Mouse (Mus musculus) T-cell, adult 2 months (primary cell): ENCODE data around the gene Atp5l.
"Not testable (repeated sequence)": the region's sequence is repeated elsewhere in the genome, so short reads cannot be mapped to it uniquely, and the experiment has no call there.

Source experiments
- DNase-seq: peaks from one replicate; pipeline ENCODE4 v3.0.0; 2022; ENCODE audit warnings: low spot score

The Atp5l gene

DNA sequence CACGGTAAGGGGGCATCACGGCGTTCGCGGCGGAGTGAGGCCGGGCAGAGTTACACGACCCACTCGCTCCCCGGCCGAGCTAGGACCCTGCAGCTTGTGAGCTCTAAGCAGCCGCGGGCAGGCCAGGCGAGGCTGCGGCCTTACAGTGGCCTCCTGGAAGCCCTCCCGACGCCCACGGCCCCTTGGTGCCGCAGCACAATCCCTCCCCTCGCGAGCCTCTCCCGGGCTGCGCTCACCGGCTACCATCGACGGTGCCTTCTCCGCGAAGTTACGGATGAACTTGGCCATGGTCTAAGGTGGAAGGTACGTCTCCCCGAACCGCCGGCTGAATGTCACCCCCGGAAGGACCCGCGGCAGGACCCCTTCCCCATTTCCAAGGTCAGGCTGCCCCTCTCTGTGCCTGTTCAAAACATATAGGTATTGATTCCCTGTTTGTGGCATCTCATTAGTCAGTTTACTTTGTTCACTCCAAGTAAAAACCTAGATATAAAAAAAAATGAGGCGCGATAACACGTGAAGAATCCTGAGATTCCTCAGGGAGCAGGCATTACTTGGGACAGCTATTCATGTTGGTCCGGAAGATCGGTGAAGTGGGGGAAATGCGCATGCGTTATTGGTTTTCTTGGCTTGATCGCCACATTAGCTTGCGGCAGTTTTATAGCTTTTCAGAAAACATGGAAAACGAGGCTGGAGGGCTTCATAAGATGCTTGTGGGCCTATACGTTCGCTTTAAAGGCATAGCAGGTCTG is at the start of gene Atp5l:
Atp5l (minus strand) TSS at position 369 of the 749 bp plus-strand sequence.
- peak; percentile 81 for DNase-seq

DNA sequence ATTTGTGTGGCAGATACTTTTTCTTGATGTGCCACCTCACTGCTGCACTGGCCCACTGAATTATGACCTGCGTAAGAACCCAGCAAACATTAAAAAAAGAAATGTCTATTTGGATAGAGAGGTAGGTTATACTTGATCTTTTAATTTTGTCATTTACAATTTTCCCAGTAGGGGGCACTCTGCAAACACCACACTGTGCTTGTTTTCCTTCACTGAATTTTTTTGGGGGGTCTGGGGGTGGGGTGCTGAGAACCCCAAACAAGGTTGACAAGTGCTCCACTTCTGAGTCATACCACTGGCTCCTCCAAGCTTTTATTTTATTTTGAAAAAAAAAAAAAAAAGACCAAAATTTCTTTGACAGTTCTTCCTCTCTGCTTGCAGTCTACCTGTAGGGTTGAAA is 48.9 kb upstream of the Atp5l start:
- DNase-seq: no peak

DNA sequence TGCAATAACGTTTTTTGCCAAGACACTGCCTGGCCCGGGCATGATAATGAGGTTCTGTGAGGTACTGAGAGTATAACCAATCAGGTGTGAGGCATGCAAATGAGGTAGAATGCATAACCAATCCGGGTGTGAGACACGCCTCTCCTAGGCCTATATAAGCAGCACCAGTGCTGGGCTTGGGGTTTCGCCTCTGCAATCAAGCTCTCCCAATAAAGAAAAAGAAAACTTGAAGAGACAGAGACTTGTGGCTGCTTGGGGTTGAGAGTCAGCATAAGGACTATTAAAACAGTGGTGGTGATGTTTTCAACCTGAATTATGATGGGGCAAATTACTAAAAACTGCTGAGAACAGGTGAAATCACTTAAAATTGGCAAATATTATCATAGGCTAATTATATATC is 47.2 kb upstream of the Atp5l start:
- not testable (repeated sequence) for DNase-seq

DNA sequence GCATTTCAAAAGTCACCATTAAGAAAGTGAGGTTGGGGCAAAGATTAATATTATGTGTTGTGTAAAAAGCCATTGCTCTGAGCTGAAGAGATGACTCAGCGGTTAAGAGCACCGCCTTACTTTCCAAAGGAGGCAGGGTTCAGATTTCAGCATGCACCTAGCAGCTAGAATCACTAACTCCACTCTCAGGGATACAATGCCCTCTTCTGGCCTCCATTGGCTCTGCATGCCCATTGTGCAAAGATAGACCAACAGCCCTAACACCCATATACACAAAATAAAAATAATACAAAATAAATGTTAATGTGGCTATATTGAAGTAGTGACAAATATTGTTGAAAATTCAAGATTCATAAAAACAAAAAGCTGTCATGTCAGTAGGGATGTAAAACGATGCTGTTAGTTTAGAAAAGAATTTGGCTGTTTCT is 46.3 kb upstream of the Atp5l start:
- DNase-seq: peak; percentile 85

DNA sequence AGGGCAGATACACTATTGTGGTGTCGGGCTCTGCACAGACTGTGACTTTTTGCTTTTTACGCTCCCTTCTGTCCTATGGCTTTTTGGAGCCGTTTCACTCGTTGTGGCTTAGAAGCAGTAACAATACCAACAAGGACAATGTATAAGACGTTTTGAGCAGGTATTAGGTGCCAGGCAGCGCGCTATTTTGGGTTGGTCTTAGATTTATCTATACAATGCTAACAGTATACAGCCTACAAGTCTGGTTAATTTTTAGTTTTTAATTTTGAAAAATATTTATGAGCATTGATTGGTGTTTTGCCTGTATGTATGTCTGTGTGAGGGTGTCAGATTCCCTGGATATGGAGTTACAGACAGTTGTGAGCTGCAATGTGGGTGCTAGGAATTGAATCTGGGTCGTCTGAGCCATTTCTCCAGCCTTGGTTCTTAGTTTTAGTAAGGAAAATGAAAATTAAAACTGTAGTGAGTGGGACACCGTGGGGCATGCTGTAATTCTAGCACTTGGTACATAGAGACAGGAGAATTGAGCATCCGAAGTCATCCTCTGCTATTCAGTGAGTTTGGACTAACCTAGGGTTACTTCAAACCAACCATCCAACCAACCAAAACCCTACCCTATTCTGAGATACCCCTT is 45.4 kb upstream of the Atp5l start:
- DNase-seq: no peak

DNA sequence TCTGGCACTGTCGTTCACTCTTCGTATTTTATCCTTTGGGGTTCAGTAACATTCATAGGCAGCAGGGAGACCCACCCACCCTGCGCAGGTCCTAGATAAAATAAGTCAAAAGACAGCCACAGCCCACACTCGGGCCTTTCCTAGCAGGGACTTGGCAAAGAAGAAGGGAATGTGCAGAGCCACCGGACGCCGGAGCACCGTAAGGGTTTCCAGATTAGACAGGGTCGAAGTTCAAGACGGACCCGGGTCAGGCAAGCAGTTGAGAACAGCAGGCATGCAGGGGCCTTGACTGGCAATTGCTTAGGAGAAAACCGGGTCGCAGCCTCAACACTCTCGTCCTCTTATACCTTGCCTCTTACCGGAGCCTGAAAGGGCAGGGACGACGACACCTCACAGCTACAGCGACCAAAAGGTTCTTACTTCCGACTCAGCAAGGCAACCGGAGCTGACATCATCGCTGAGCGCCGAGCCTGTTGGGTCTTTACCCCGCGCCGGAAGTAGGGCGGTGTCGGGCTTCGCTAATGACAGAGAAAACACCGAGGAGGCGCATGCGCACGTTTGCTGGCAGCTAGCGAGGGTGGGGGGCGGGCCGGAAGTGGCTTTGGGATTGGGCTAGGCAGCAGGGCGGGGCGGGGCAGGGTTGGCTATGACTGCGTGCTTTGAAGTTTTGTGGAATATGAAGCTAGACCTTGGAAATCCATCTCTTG is 44.7 kb upstream of the Atp5l start, which contains the start of gene Ube4a:
Ube4a (minus strand) TSS at position 475 of the 707 bp plus-strand sequence.
- DNase-seq: peak; percentile 100

DNA sequence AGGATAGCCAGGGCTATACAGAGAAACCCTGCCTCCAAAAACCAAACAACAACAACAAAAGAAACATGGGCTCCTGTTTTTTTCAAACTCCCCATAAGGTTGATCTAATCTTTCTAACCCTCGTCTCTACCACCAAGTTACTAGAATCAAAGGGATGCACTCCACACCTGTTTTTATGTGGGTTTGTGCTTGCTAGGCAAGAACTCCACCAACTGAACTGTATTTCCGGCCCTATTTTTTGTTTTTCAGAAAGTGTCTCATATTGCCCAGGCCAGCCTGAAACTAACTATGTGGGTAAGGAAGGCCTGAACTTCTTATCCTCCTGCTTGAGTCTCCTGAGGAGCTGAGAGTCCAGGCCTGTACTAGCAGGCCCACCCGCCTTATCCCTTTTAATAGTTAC is 33.9 kb upstream of the Atp5l start:
- peak; percentile 76 for DNase-seq

DNA sequence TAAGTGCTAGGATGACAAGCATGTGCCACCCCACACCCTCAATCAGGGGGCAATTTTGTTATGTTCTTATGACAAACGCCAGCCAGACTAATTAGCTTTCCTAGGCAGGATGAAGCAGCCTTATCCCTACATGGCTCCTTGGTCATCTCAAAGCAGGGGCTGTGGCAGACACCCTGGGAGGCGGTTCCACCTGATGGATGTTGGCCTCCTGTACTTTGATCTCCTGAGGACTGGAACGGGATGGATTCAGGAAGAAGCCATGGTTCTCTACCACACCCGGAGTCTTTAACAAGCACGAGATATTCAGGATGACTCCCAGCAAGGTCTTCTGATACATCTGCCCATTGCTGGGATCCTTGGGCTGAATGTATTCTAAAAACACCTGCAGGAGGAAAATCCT is 27.3 kb upstream of the Atp5l start:
- no peak for DNase-seq

DNA sequence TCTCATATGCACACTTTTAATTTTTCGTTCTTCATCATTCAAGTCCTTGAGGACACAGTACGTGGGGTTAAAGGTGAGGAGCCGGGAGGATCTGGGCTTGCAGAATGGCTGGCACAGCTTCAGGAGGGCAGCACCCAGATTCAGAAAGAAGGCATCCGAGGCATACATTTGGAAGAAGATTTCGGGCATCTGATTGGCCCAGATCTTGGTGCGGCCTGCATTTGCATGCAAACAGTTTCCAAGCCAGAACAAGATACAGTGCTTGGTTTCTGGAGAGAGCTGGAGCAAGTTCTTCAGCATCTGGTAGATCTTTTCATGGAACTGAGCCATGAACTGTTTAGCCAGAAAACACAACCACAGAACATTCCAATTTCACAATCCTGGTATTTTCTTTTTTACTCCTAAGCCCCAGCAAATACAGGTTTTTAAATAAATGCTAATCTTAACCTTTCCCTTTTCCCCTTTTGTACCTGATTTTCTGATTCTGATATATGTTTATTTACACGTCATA is 25.7 kb upstream of the Atp5l start:
- no peak for DNase-seq

DNA sequence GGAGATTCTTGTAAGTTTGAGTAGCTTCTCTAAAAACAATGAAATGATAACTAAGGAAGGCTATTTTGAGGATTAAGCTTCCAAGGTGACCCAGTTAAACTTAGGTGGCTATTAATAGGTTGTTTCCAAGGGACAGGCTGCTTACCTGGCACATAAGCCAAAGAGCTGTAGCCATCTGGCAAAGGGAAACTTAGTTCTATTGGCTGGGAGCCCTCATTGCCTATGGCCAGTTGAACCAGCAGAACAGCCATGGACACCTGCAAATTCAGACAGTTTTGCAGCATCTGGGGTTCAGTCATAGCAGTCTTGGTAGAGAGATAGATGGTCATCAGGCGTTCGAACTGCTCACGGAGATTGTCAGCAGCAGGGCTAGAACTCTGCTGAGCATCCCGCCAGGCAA is 21.9 kb upstream of the Atp5l start:
- no peak for DNase-seq

DNA sequence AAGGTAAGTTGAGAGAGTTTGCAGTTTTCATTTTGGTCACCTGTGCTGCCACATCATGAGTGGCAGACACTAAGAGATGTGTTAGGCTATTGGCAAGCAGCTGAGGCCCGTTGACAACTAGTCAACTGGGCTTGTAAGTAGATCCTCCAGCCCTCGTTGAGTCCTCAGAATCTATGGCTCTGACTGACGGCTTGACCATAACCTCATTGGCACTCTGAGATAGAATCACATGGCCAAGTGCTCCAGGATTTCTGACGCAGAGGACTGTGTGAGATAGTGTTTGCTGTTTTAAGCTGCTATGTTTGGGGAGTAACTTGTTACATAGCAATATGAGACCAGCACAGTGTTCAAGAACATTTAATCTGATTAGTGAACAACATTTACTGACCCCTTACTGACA is 21.2 kb upstream of the Atp5l start:
- no peak for DNase-seq

DNA sequence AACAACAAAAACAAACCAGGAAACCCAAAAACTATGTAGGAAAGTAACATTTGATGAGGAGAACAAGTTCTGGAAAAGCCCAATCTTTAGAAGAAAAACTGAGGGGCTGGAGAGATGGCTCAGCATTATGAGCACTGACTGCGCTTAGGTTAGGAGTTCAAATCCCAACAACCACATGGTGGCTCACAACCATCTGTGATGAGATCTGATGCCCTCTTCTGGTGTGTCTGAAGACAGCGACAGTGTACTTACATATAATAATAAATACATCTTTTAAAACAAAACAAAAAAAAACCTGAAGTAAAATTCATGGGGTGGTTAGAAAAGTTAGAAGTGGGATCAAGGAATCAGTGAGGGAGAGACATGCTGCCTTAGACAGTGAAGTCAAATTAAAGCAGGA is 1.0 kb upstream of the Atp5l start:
- DNase-seq: no peak

DNA sequence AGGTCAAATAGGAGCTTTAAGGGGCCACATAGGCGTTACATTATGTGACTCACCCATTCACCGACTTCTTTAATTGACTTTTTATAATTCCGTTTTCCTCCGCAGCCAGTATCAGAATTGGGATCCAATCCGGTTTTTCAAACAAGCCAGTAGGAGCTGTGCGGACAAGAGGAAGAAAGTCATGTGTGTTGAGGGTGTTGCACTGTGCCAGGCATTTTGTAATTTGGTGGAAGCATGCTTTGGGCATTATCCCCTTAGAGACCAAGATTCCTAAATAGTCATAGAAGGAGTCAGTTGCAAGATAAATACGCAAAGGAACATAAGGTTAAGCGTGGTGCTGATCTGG is 554 bp upstream of the Atp5l start:
- DNase-seq: no peak

DNA sequence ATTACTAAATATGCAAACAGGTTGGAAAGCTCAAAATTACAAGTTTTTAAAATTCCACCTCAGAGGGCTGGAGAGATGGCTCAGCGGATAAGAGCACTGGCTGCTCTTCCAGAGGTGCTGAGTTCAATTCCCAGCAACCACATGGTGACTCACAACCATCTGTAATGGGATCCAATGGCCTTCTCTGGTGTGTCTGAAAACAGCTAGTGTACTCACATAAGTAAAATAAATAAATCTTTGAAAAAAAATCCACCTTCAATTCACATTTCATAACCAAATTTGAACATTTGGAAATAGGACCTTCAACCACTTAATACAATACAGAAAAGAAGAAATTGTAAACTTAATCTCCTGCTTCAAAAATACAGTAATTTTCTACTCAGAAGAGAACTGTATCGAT is 936 bp downstream of the Atp5l start:
- DNase-seq: no peak

DNA sequence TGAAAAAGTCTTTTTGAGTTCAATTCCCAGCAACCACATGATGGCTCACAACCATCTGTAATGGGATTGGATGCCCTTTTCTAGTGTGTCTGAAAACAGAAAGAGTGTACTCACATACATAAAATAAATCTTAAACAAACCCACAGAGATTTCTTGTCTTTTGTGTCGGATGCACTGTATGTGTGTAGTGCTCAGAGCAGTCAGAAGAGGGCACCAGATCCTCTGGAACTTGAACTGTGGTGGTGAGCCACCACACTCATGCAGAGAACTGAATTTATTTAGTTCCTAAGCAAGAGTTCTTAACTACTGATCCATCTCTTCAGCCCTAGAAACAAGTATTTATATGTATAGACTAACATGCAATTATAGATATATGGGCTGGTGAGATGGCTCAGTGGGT is 4.3 kb downstream of the Atp5l start:
- peak; percentile 75 for DNase-seq

DNA sequence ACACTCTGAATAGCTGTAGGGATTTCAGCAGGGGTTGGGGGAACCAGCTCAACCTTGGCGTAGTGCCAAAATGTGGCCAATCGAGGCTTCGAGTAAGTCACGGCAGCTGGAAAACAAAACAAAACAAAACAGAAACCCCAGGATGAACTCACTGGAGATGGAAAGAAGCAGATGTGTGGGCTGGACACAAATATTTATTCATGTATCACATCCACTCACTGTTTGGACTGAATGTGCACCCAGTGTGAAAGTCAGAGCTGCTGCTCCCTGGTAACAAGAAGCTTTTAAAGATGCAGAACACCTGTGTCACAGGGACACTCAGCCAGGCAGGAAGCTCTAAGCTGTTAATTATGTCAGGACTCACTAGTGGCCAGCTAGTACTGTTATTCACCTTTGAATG is 5.8 kb downstream of the Atp5l start:
- DNase-seq: no peak

DNA sequence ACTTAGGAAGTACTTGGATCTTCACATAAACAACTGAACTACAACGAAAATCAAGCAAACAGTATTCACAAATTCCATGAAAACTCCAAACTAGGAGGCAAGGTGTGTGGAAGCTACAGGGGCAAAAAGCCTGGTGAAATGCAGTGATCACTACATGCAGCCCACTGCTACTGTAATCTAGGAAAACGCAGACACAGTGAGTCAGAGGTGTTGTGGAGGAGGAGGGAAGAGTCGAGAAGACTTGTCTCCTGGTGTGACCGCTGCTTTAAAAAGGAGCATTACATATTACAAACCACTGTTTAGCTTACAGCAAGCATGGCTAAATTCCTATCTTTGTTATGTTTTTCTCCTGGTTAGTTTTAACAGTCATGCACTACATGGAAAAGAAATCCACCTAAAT is 9.2 kb downstream of the Atp5l start:
- DNase-seq: no peak

DNA sequence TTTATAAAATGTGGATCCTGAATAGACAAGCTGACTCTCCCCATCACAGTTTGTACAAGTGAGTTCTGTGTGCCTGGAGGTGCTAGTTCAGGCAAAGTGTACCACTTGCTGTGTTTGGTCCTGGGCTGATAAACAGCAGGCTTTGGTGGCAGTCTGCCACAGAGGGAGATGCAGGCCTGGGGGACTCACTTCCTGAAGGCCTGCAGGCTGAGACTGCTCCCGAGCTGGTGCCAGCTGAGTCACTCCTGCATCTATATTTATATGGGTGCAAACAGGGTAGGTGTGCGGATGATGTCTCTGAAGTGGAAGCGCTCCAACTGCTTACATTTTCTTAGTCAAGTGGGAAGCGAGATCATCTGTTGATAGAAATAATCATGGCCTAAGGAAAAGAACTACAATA is 14.9 kb downstream of the Atp5l start:
- DNase-seq: no peak

DNA sequence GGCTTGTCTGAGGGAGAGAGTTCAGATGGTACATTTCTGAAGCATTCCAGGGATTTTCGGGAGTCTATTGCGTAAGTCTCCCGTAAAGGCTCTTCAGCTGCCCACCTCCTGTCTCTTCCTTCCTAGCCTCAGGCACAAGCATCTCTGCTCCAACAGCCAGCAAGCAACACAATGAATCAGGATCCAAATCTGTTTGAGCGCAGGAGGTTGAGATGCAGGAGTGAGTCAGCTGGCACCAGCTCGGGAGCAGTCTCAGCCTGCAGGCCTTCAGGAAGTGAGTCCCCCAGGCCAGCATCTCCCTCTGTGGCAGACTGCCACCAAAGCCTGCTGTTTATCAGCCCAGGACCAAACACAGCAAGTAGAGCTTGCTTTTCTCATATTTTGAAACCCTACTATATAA is 15.6 kb downstream of the Atp5l start:
- DNase-seq: no peak

DNA sequence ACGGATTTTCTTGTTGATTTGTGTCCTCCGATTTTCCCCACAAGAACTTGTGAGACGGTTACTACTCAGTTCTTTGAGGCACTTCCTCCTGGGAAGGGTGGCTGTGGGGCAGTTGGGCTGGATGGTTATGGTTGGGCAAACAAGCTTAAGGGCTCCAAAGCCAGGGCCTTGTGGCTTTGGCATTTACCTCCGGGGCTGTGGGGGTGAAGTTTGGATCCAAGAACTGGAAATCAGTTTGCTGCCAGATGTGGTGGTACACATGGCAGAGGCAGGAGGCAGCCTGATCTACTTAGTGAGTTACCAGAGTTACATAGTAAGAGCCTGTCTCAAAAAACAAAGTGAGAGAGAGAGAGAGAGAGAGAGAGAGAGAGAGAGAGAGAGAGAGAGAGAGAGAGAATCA is 16.7 kb downstream of the Atp5l start:
- DNase-seq: no peak

DNA sequence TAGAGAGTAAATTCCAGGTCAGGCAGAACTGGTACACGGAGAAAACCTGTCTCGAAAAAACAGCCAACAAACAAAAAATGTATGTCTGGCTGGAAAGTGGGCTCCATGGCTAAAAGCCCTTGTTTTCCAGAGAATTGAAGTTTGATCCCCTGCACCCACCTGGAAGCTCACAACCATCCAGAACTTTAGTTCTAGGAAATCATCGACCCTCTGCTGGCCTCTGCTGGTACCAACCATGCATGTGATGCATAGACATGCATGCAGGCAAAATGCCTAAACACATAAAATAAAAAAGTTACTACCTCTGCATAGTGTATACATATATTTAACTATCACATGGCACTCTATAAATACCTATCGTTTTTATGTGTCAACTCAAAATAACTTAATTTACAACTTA is 20.1 kb downstream of the Atp5l start:
- DNase-seq: no peak

DNA sequence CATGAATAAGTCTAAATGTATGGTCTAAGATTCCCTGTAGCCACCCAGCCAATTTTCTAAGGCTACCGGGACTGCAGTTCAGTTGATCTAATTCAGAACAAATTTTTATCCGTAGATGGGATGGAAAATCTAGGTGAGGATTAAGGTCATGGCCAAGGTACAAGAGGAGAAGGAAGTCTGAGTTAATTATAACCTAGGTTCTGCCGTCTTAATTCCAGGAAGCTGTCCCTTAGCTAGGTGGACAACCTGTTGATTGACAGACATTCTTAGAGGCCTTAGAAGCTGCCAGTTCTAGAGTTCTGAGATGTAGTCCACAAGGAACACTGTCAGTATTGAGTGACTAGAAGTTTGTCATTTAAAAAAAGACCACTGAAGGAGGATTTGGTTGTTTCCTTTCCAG is 20.8 kb downstream of the Atp5l start:
- DNase-seq: no peak

DNA sequence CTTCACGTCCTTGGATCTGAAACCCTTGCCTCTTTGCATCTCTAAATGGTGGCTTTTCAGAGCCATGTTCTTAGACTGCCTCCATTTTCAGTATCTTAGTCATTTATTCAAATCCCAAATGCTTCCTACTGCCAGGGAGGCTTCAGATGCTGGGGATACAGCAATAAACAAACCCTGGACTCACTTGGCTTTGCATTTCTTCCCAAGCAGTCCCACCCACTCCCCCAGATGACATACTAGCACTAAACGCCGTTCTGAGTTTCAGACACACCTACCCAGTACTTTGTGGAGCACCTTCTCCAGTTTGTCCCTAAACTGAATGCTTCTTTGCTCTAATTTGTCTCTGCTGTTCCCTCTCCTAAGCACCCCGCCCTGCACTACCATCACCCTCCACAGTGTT is 23.5 kb downstream of the Atp5l start:
- DNase-seq: no peak
